Mouse (Mus musculus) lung, postnatal 0 days (tissue): ENCODE measurements around the gene Rfc2.

Source experiments
- CTCF ChIP-seq: IDR thresholded peaks from 2 replicates; pipeline ENCODE4 v1.5.1; 2016; ENCODE audit warnings: antibody characterized with exemption, mild to moderate bottlenecking
- EP300 ChIP-seq: IDR thresholded peaks from 2 replicates; pipeline ENCODE4 v1.6.1; 2016; ENCODE audit warnings: antibody characterized with exemption, mild to moderate bottlenecking, control low read depth

GRCm38 (mm10) chr5:134584798-134585197, 3.6 kb downstream of the Rfc2 start:
- TF ChIP-seq CTCF: no peak
- no peak for TF ChIP-seq EP300
